Mouse (Mus musculus) embryonic facial prominence, embryonic 14.5 days (tissue): ENCODE results near the gene Ntn4. TPM values are rescaled to one million over a fixed set of nuclear protein-coding genes. Genes with fewer than 3 reads are reported as not detected.

Experiments
- ATAC-seq: fragments of 200-750 bp; cut with Nextera tagmentation; 2 replicates; pipeline ENCODE4 v1.8.0; 2017; ENCODE audit warnings: low read depth, moderate number of reproducible peaks, moderate TSS enrichment
- DNase-seq: peaks from one replicate; pipeline ENCODE4 v3.0.0-alpha.2; 2015; ENCODE audit warnings: low spot score
- H3K27ac ChIP-seq: fragments of 300-500 bp; sonication (generic); replicated peaks from 2 replicates; pipeline ENCODE4 v1.5.1; 2014; ENCODE audit warnings: low read depth, mild to moderate bottlenecking, low read length, moderate library complexity
- H3K27me3 ChIP-seq: fragments of 300-500 bp; sonication (generic); replicated peaks from 2 replicates; pipeline ENCODE4 v1.6.1; 2014; ENCODE audit warnings: low read length; ENCODE audit not compliant: control insufficient read depth, insufficient read depth
- H3K36me3 ChIP-seq: fragments of 300-500 bp; sonication (generic); 2 replicates; pipeline ENCODE4 v1.6.1; 2014; ENCODE audit warnings: low read length, mixed read lengths; ENCODE audit not compliant: control insufficient read depth, insufficient read depth
- H3K4me1 ChIP-seq: fragments of 300-500 bp; sonication (generic); 2 replicates; pipeline ENCODE4 v1.6.1; 2014; ENCODE audit warnings: antibody characterized with exemption, low read length; ENCODE audit not compliant: control insufficient read depth, insufficient read depth
- H3K4me2 ChIP-seq: fragments of 300-500 bp; sonication (generic); 2 replicates; pipeline ENCODE4 v1.6.1; 2014; ENCODE audit warnings: low read depth, mild to moderate bottlenecking, low read length, moderate library complexity, mixed read lengths
- H3K4me3 ChIP-seq: fragments of 300-500 bp; sonication (generic); 2 replicates; pipeline ENCODE4 v1.5.1; 2014; ENCODE audit warnings: low read depth, mild to moderate bottlenecking, low read length
- H3K9ac ChIP-seq: fragments of 300-500 bp; sonication (generic); 2 replicates; pipeline ENCODE4 v1.6.1; 2014; ENCODE audit warnings: low read depth, mild to moderate bottlenecking, low read length, moderate library complexity, mixed read lengths
- H3K9me3 ChIP-seq: fragments of 300-500 bp; sonication (generic); 2 replicates; pipeline ENCODE4 v1.6.1; 2016; ENCODE audit warnings: low read length; ENCODE audit not compliant: control insufficient read depth
- WGBS: fragments of 180-500 bp; shearing (Covaris S2); extraction: QIAGEN DNeasy Blood & Tissue Kit; methylation state at CpG from one replicate; pipeline ENCODE4 v1.1.7; 2014; 5-methylcytosine and 5-hydroxymethylcytosine counted together
- polyA plus RNA-seq: library from polyadenylated mRNA; unstranded; fragments of >200 nt; fragmentation: Nextera tagmentation; extraction: Ambion mirVana; gene quantifications from 2 replicates; pipeline ENCODE4 v1.2.1, GENCODE M21; 2014

Ntn4 gene
- polyA plus RNA-seq, 1 experiment from 2014 or later: 0.74 TPM

GRCm38 (mm10) chr10:93648598-93649102 lies 8.2 kb downstream of the Ntn4 start:
- Histone ChIP-seq H3K27ac (no peak overlapping the region), H3K36me3 (no peaks in the 10 kb centered on the region), H3K9me3 (no peaks in the 10 kb centered on the region), H3K9ac (no peak overlapping the region), H3K4me2 (no peak overlapping the region), H3K4me3 (no peak overlapping the region), H3K27me3 (peaks cover 3% of the 10 kb centered on the region; the same call in 1 of the 2 replicates), H3K4me1 (no peaks in the 10 kb centered on the region)
- WGBS: 86% methylated on average over 8 of the region's 8 CpGs
- DNase-seq (no peak), ATAC-seq (no peak)

GRCm38 (mm10) chr10:93649127-93649526 lies 8.6 kb downstream of the Ntn4 start:
- DNase-seq (no peak), ATAC-seq (no peak)
- H3K27me3 ChIP-seq: peaks cover 3% of the 10 kb centered on the region; the same call in 1 of the 2 replicates
- H3K36me3 ChIP-seq: no peaks in the 10 kb centered on the region
- H3K4me3 ChIP-seq: no peak overlapping the region
- no peak overlapping the region for H3K9ac ChIP-seq
- no peak overlapping the region for H3K27ac ChIP-seq
- WGBS: 74% methylated on average over 5 of the region's 5 CpGs
- H3K9me3 ChIP-seq: no peaks in the 10 kb centered on the region
- H3K4me2 ChIP-seq: no peak overlapping the region
- H3K4me1 ChIP-seq: no peaks in the 10 kb centered on the region

GRCm38 (mm10) chr10:93649600-93649999 lies 9.1 kb downstream of the Ntn4 start:
- WGBS: 94% methylated on average over 5 of the region's 5 CpGs
- Histone ChIP-seq H3K4me3 (no peak overlapping the region), H3K27me3 (0 out of 2 replicates have a peak, but pooled peaks cover under 1% of the 10 kb centered on the region), H3K36me3 (no peaks in the 10 kb centered on the region), H3K9ac (no peak overlapping the region), H3K27ac (no peak overlapping the region), H3K4me1 (no peaks in the 10 kb centered on the region), H3K4me2 (no peak overlapping the region), H3K9me3 (no peaks in the 10 kb centered on the region)
- ATAC-seq (no peak), DNase-seq (no peak)

- H3K9me3 ChIP-seq: no peaks in the 10 kb centered on the region
- no peaks in the 10 kb centered on the region for H3K4me1 ChIP-seq
- WGBS: 61% methylated on average over 2 of the region's 2 CpGs
- no peak overlapping the region for H3K9ac ChIP-seq
- DNase-seq (no peak), ATAC-seq (no peak)
- H3K27me3 ChIP-seq: no peaks in the 10 kb centered on the region
- no peak overlapping the region for H3K27ac ChIP-seq
- H3K36me3 ChIP-seq: no peaks in the 10 kb centered on the region
- H3K4me2 ChIP-seq: no peak overlapping the region
- H3K4me3 ChIP-seq: no peak overlapping the region
Observed at GRCm38 (mm10) chr10:93653322-93653721, 12.8 kb downstream of the Ntn4 start.

- Histone ChIP-seq H3K4me3 (no peak overlapping the region), H3K27me3 (no peaks in the 10 kb centered on the region), H3K27ac (no peak overlapping the region), H3K9ac (no peak overlapping the region), H3K36me3 (no peaks in the 10 kb centered on the region), H3K4me2 (no peak overlapping the region), H3K9me3 (no peaks in the 10 kb centered on the region), H3K4me1 (no peaks in the 10 kb centered on the region)
- DNase-seq (no peak), ATAC-seq (no peak)
- 77% methylated on average over 15 of the region's 15 CpGs for WGBS
Observed at GRCm38 (mm10) chr10:93655428-93655827, 14.9 kb downstream of the Ntn4 start.

GRCm38 (mm10) chr10:93659792-93660191 lies 19.3 kb downstream of the Ntn4 start:
- DNase-seq (no peak), ATAC-seq (no peak)
- Histone ChIP-seq H3K4me1 (no peaks in the 10 kb centered on the region), H3K4me3 (no peak overlapping the region), H3K27ac (no peak overlapping the region), H3K9me3 (no peaks in the 10 kb centered on the region), H3K4me2 (no peak overlapping the region), H3K36me3 (no peaks in the 10 kb centered on the region), H3K27me3 (no peaks in the 10 kb centered on the region), H3K9ac (no peak overlapping the region)
- WGBS: 62% methylated on average over 1 of the region's 1 CpGs

- no peak overlapping the region for H3K27ac ChIP-seq
- WGBS: 67% methylated on average over 6 of the region's 6 CpGs
- no peaks in the 10 kb centered on the region for H3K36me3 ChIP-seq
- H3K4me1 ChIP-seq: no peaks in the 10 kb centered on the region
- no peak overlapping the region for H3K4me2 ChIP-seq
- ATAC-seq: no peak
- H3K27me3 ChIP-seq: no peaks in the 10 kb centered on the region
- no peaks in the 10 kb centered on the region for H3K9me3 ChIP-seq
- no peak overlapping the region for H3K4me3 ChIP-seq
- H3K9ac ChIP-seq: no peak overlapping the region
- DNase-seq: no peak
Observed at GRCm38 (mm10) chr10:93661348-93661991, 21.0 kb downstream of the Ntn4 start.

- no peaks in the 10 kb centered on the region for H3K27me3 ChIP-seq
- H3K27ac ChIP-seq: no peak overlapping the region
- no peak for DNase-seq
- ATAC-seq: no peak
- WGBS: 80% methylated on average over 5 of the region's 5 CpGs
- H3K9ac ChIP-seq: no peak overlapping the region
- no peaks in the 10 kb centered on the region for H3K36me3 ChIP-seq
- no peaks in the 10 kb centered on the region for H3K9me3 ChIP-seq
- H3K4me2 ChIP-seq: no peak overlapping the region
- no peak overlapping the region for H3K4me3 ChIP-seq
- H3K4me1 ChIP-seq: no peaks in the 10 kb centered on the region
Observed at GRCm38 (mm10) chr10:93662018-93662417, 21.5 kb downstream of the Ntn4 start.

- no peak for ATAC-seq
- 54% methylated on average over 2 of the region's 2 CpGs for WGBS
- DNase-seq: no peak
- Histone ChIP-seq H3K4me3 (no peak overlapping the region), H3K27me3 (no peaks in the 10 kb centered on the region), H3K36me3 (no peaks in the 10 kb centered on the region), H3K9ac (no peak overlapping the region), H3K9me3 (no peaks in the 10 kb centered on the region), H3K27ac (no peak overlapping the region), H3K4me1 (no peaks in the 10 kb centered on the region), H3K4me2 (no peak overlapping the region)
Observed at GRCm38 (mm10) chr10:93666222-93666621, 25.7 kb downstream of the Ntn4 start.
